Mouse (Mus musculus) MEL (cell line): Measurements from ENCODE around the gene Cend1.

ENCODE experiments used
- CTCF ChIP-seq, 3 experiments: IDR thresholded peaks in 2 of 3; conservative IDR thresholded peaks in 1 of 3; 2 replicates each; pipeline ENCODE4 v1.5.1; 2011 to 2012; ENCODE audit warnings: low read length in 3 of 3, low read depth in 2 of 3, mild to moderate bottlenecking in 2 of 3, improper control_type of control experiment in 1 of 3, inconsistent platforms in 1 of 3, mixed read lengths in 1 of 3, moderate library complexity in 1 of 3; ENCODE audit not compliant: control insufficient read depth in 1 of 3, insufficient read depth in 1 of 3, poor library complexity in 1 of 3, severe bottlenecking in 1 of 3
- POLR2A ChIP-seq, 2 experiments: IDR thresholded peaks; 2 replicates each; pipeline ENCODE4 v1.6.1; 2011 to 2012; ENCODE audit warnings: low read length in 2 of 2, mild to moderate bottlenecking in 2 of 2, control low read depth in 1 of 2, improper control_type of control experiment in 1 of 2, low read depth in 1 of 2, moderate library complexity in 1 of 2; ENCODE audit not compliant: control insufficient read depth in 1 of 2, insufficient read depth in 1 of 2, poor library complexity in 1 of 2

GRCm38 (mm10) chr7:141430585-141431240 lies 1.4 kb upstream of the Cend1 start:
- TF ChIP-seq POLR2A (IDR thresholded peaks at IDR 0.05; ENCODE audit: control insufficient read depth in 1 of 2, insufficient read depth in 1 of 2, low read depth in 1 of 2, low read length in 2 of 2, poor library complexity in 1 of 2) (no peak), CTCF (IDR thresholded peaks at IDR 0.05 in 2 of 3, conservative IDR thresholded peaks at IDR 0.05 in 1 of 3; ENCODE audit: control insufficient read depth in 1 of 3, insufficient read depth in 1 of 3, low read depth in 2 of 3, low read length in 3 of 3, poor library complexity in 1 of 3, severe bottlenecking in 1 of 3) (no peak)
